Mouse (Mus musculus) left cerebral cortex, adult 2 months (tissue): Measurements from ENCODE around the gene Sik3. TPM values are rescaled to one million over a fixed set of nuclear protein-coding genes. Genes with fewer than 3 reads are reported as not detected.

Experiments used
- DNase-seq, 2 experiments: peaks; one replicate each; pipeline ENCODE4 v3.0.0; 2021 to 2022; ENCODE audit warnings: low spot score in 2 of 2, mixed read lengths in 1 of 2; ENCODE audit errors: extremely low spot score in 1 of 2
- H3K27ac ChIP-seq: fragments of 200-600 bp; 2 replicates; pipeline ENCODE4 v1.8.1; 2022
- H3K4me3 ChIP-seq: fragments of 200-600 bp; 2 replicates; pipeline ENCODE4 v1.8.1; 2022
- CTCF ChIP-seq: fragments of 200-600 bp; IDR thresholded peaks from 2 replicates; pipeline ENCODE4 v1.8.1; 2022; ENCODE audit warnings: antibody characterized with exemption, mild to moderate bottlenecking, moderate library complexity
- intact Hi-C: fragments of 180-260 bp; cut with DNase I; formaldehyde crosslinking; loops from one replicate; pipeline ENCODE4 v1.15.1; 2025
- long read RNA-seq, 2 experiments: library from polyadenylated mRNA; stranded (forward); transcript quantifications; one replicate each; pipeline ENCODE4 v2.0.0; 2021; ENCODE audit warnings: borderline mapping rate in 2 of 2
- total RNA-seq, 2 experiments: library from RNA; stranded (reverse); gene quantifications; 2 replicates each; pipeline ENCODE4 v1.2.3; 2021

Gene Sik3
- 100 to 1,000 TPM; 122 to 127 TPM for total RNA-seq
- long read RNA-seq, experiment 1, full-length matches to known transcripts: 32 of 113 reads
- long read RNA-seq, experiment 1, partial matches to known transcripts: 72 of 113 reads
- long read RNA-seq, experiment 1, other reads (novel, unspliced or antisense): 9 of 113 reads
- long read RNA-seq, experiment 2, full-length matches to known transcripts: 29 of 67 reads
- long read RNA-seq, experiment 2, partial matches to known transcripts: 32 of 67 reads
- long read RNA-seq, experiment 2, other reads (novel, unspliced or antisense): 6 of 67 reads

GRCm38 (mm10) chr9:46012091-46013008 lies at the start of gene Sik3, which contains the start of gene Pafah1b2:
Sik3 (plus strand) TSS chr9:46012820.
Pafah1b2 (minus strand) TSS chr9:46012690.
- H3K4me3 ChIP-seq: peak within 1 kb of the TSS; percentile 96
- intact Hi-C loops: loop anchor here (2.0 kb wide), 1 partner anchor 70 kb away; no protein-coding TSS in a partner anchor
- peak; percentile 97 for DNase-seq
- H3K27ac ChIP-seq: peak within 1 kb of the TSS; percentile 99
- TF ChIP-seq CTCF: peak; percentile 86

- DNase-seq: no peak
- intact Hi-C loops: no loop called here
- Histone ChIP-seq H3K4me3 (no peak overlapping the region), H3K27ac (no peak overlapping the region)
- no peak for TF ChIP-seq CTCF
Measured at GRCm38 (mm10) chr9:45963577-45963976, 49.0 kb upstream of the Sik3 start.

GRCm38 (mm10) chr9:45976884-45977283 lies 35.7 kb upstream of the Sik3 start:
- intact Hi-C loops: no loop called here
- Histone ChIP-seq H3K4me3 (no peak overlapping the region), H3K27ac (no peak overlapping the region)
- TF ChIP-seq CTCF: peak; percentile 23
- no peak for DNase-seq

- no peak overlapping the region for H3K27ac ChIP-seq
- no peak for DNase-seq
- no peak for TF ChIP-seq CTCF
- H3K4me3 ChIP-seq: no peak overlapping the region
- intact Hi-C loops: no loop called here
Measured at GRCm38 (mm10) chr9:45979778-45980177, 32.8 kb upstream of the Sik3 start.

GRCm38 (mm10) chr9:45980611-45981010 lies 32.0 kb upstream of the Sik3 start:
- no peak for TF ChIP-seq CTCF
- intact Hi-C loops: no loop called here
- no peak for DNase-seq
- H3K4me3 ChIP-seq: no peak overlapping the region
- no peak overlapping the region for H3K27ac ChIP-seq

- intact Hi-C loops: no loop called here
- TF ChIP-seq CTCF: peak; percentile 34
- no peak for DNase-seq
- no peak overlapping the region for H3K4me3 ChIP-seq
- H3K27ac ChIP-seq: no peak overlapping the region
Measured at GRCm38 (mm10) chr9:45981331-45981730, 31.3 kb upstream of the Sik3 start.

GRCm38 (mm10) chr9:45983676-45984408 lies 28.8 kb upstream of the Sik3 start:
- H3K4me3 ChIP-seq: peak overlapping the region; percentile 94
- peak; percentile 27 for TF ChIP-seq CTCF
- intact Hi-C loops: no loop called here
- no peak for DNase-seq
- peak overlapping the region; percentile 96 for H3K27ac ChIP-seq

- no peak for TF ChIP-seq CTCF
- H3K4me3 ChIP-seq: peak overlapping the region; percentile 94
- intact Hi-C loops: loop anchor here (1.0 kb wide), 1 partner anchor 246 kb away; no protein-coding TSS in a partner anchor
- peak; percentile 90 to 93 for DNase-seq
- H3K27ac ChIP-seq: peak overlapping the region; percentile 96
Measured at GRCm38 (mm10) chr9:45984409-45985228, 28.0 kb upstream of the Sik3 start.

GRCm38 (mm10) chr9:45985229-45985567 lies 27.4 kb upstream of the Sik3 start:
- intact Hi-C loops: loop anchor here (1.0 kb wide), 1 partner anchor 245 kb away; no protein-coding TSS in a partner anchor
- TF ChIP-seq CTCF: no peak

GRCm38 (mm10) chr9:45999009-45999408 lies 13.6 kb upstream of the Sik3 start:
- intact Hi-C loops: no loop called here
- Histone ChIP-seq H3K27ac (peak overlapping the region; percentile 72), H3K4me3 (no peak overlapping the region)
- TF ChIP-seq CTCF: no peak
- DNase-seq: no peak

More at GRCm38 (mm10) chr9:45985229-45985567, 27.4 kb upstream of the Sik3 start:
- peak in 1 of 2 experiments; percentile 25 for DNase-seq
- Histone ChIP-seq H3K27ac (peak overlapping the region; percentile 96), H3K4me3 (peak overlapping the region; percentile 94)

- DNase-seq: peak; percentile 74 to 90
- peak; percentile 98 for TF ChIP-seq CTCF
- Histone ChIP-seq H3K4me3 (no peak overlapping the region), H3K27ac (no peak overlapping the region)
- intact Hi-C loops: loop anchor here (1.0 to 2.0 kb wide), 2 partner anchors 188 to 243 kb away; no protein-coding TSS in a partner anchor
Measured at GRCm38 (mm10) chr9:46003729-46004128, 8.9 kb upstream of the Sik3 start.
